Mouse (Mus musculus): ENCODE results near the gene Hras. TPM values are rescaled to one million over a fixed set of nuclear protein-coding genes. Genes with fewer than 3 reads are reported as not detected.
A peak's percentile ranks its signal among the peaks of the same experiment; 100 is the strongest.

Hras gene
- total and polyA plus RNA-seq, 3 experiments = 149 to 183 TPM; not detected in 1

- no peak overlapping the region for H3K27ac ChIP-seq (ENCODE audit: control insufficient read depth, low read depth, low read length)
- TF ChIP-seq ZC3H11A (IDR thresholded peaks at IDR 0.05; ENCODE audit: low read depth, low read length) = peak; percentile 96
- no peak for TF ChIP-seq MAX (IDR thresholded peaks at IDR 0.05; ENCODE audit: low read length)
- TF ChIP-seq SMC3 (IDR thresholded peaks at IDR 0.05; ENCODE audit: low read depth, low read length) = peak; percentile 92
- no peak for TF ChIP-seq GATA1 (IDR thresholded peaks at IDR 0.05; ENCODE audit: low read depth, low read length)
- no peak for TF ChIP-seq POLR2A (IDR thresholded peaks at IDR 0.05; ENCODE audit: control insufficient read depth in 1 of 2, insufficient read depth in 1 of 2, low read depth in 1 of 2, low read length in 2 of 2, poor library complexity in 1 of 2)
- TF ChIP-seq RAD21 (IDR thresholded peaks at IDR 0.05; ENCODE audit: low read depth, low read length) = peak; percentile 92
- TF ChIP-seq JUND (IDR thresholded peaks at IDR 0.05; ENCODE audit: low read depth, low read length) = no peak
- TF ChIP-seq USF1 (IDR thresholded peaks at IDR 0.05; ENCODE audit: low read depth, low read length) = no peak
- TF ChIP-seq MYC (IDR thresholded peaks at IDR 0.05; ENCODE audit: low read depth, low read length) = 0 out of 2 replicates have a peak, but pooled peaks have one; percentile 22
- no peak for TF ChIP-seq TAL1 (IDR thresholded peaks at IDR 0.05; ENCODE audit: low read length)
- no peak for TF ChIP-seq HCFC1 (IDR thresholded peaks at IDR 0.05; ENCODE audit: low read depth, low read length)
- TF ChIP-seq BHLHE40 (IDR thresholded peaks at IDR 0.05; ENCODE audit: borderline replicate concordance, low read depth, low read length) = no peak
- TF ChIP-seq CTCF (IDR thresholded peaks at IDR 0.05 in 2 of 3, conservative IDR thresholded peaks at IDR 0.05 in 1 of 3; ENCODE audit: control insufficient read depth in 1 of 3, insufficient read depth in 1 of 3, low read depth in 2 of 3, low read length in 3 of 3, poor library complexity in 1 of 3, severe bottlenecking in 1 of 3) = peak; percentile 89 to 98 (median 92)
- TF ChIP-seq NELFE (IDR thresholded peaks at IDR 0.05; ENCODE audit: low read depth, low read length) = no peak
- peak; percentile 36; the same call in 1 of the 2 replicates for TF ChIP-seq ZNF384 (IDR thresholded peaks at IDR 0.05; ENCODE audit: low read depth, low read length)
- TF ChIP-seq SIN3A (IDR thresholded peaks at IDR 0.05; ENCODE audit: low read length) = peak; percentile 55
- no peak for TF ChIP-seq TCF12 (IDR thresholded peaks at IDR 0.05; ENCODE audit: low read depth, low read length)
- no peak for TF ChIP-seq CHD1 (IDR thresholded peaks at IDR 0.05; ENCODE audit: low read depth, low read length)
- no peak overlapping the region for H3K9ac ChIP-seq (ENCODE audit: control insufficient read depth, low read depth, low read length, poor library complexity, severe bottlenecking)
- H3K4me3 ChIP-seq (ENCODE audit: control insufficient read depth in 1 of 2, insufficient read depth in 1 of 2, low read depth in 2 of 2, low read length in 2 of 2) = no peak overlapping the region
- peaks cover 6% of the 10 kb centered on the region; the same call in 1 of the 2 replicates for H3K79me2 ChIP-seq (ENCODE audit: control insufficient read depth, insufficient read depth, low read length, poor library complexity)
- peaks cover 0 to 4% of the 10 kb centered on the region in 2 experiments; a peak in 2 of 4 replicates for H3K36me3 ChIP-seq (ENCODE audit: control insufficient read depth in 1 of 2, insufficient read depth in 2 of 2, low read length in 2 of 2)
- peaks cover 6 to 10% of the 10 kb centered on the region in 2 experiments for H3K4me1 ChIP-seq (ENCODE audit: control insufficient read depth in 1 of 2, insufficient read depth in 2 of 2, low read length in 2 of 2)
- H3K9me3 ChIP-seq (replicated peaks; ENCODE audit: insufficient read depth, low read length) = no peaks in the 10 kb centered on the region
- H3K27me3 ChIP-seq (ENCODE audit: control insufficient read depth in 1 of 2, insufficient read depth in 2 of 2, low read length in 2 of 2) = no peaks in the 10 kb centered on the region; a peak in 1 of 4 replicates
- peak; percentile 91 for DNase-seq (ENCODE audit: low read depth, low spot score)
Observed at GRCm38 (mm10) chr7:141176173-141176572, 17.6 kb downstream of the Hras start.

GRCm38 (mm10) chr7:141175068-141175467, 18.7 kb downstream of the Hras start:
- Histone ChIP-seq H3K36me3 (ENCODE audit: control insufficient read depth in 1 of 2, insufficient read depth in 2 of 2, low read length in 2 of 2) (peaks cover 0 to 4% of the 10 kb centered on the region in 2 experiments; a peak in 2 of 4 replicates), H3K9me3 (replicated peaks; ENCODE audit: insufficient read depth, low read length) (no peaks in the 10 kb centered on the region), H3K27ac (ENCODE audit: control insufficient read depth, low read depth, low read length) (no peak overlapping the region), H3K79me2 (ENCODE audit: control insufficient read depth, insufficient read depth, low read length, poor library complexity) (peaks cover 6% of the 10 kb centered on the region; the same call in 1 of the 2 replicates), H3K27me3 (ENCODE audit: control insufficient read depth in 1 of 2, insufficient read depth in 2 of 2, low read length in 2 of 2) (no peaks in the 10 kb centered on the region; a peak in 1 of 4 replicates), H3K4me3 (ENCODE audit: control insufficient read depth in 1 of 2, insufficient read depth in 1 of 2, low read depth in 2 of 2, low read length in 2 of 2) (no peak overlapping the region), H3K4me1 (ENCODE audit: control insufficient read depth in 1 of 2, insufficient read depth in 2 of 2, low read length in 2 of 2) (peaks cover 6 to 10% of the 10 kb centered on the region in 2 experiments), H3K9ac (ENCODE audit: control insufficient read depth, low read depth, low read length, poor library complexity, severe bottlenecking) (no peak overlapping the region)
- TF ChIP-seq ETS1 (IDR thresholded peaks at IDR 0.05; ENCODE audit: low read depth, low read length) (no peak), MEF2A (IDR thresholded peaks at IDR 0.05; ENCODE audit: extremely low read depth, insufficient replicate concordance, low read depth, low read length, poor library complexity, severe bottlenecking) (no peak), CTCF (IDR thresholded peaks at IDR 0.05 in 2 of 3, conservative IDR thresholded peaks at IDR 0.05 in 1 of 3; ENCODE audit: control insufficient read depth in 1 of 3, insufficient read depth in 1 of 3, low read depth in 2 of 3, low read length in 3 of 3, poor library complexity in 1 of 3, severe bottlenecking in 1 of 3) (peak in 2 of 3 experiments; percentile 12 to 38; a peak in 1 of 6 replicates), MYC (IDR thresholded peaks at IDR 0.05; ENCODE audit: low read depth, low read length) (0 out of 2 replicates have a peak, but pooled peaks have one; percentile 54), ZC3H11A (IDR thresholded peaks at IDR 0.05; ENCODE audit: low read depth, low read length) (no peak), SMC3 (IDR thresholded peaks at IDR 0.05; ENCODE audit: low read depth, low read length) (peak; percentile 58), RAD21 (IDR thresholded peaks at IDR 0.05; ENCODE audit: low read depth, low read length) (peak; percentile 8), SIN3A (IDR thresholded peaks at IDR 0.05; ENCODE audit: low read length) (0 out of 2 replicates have a peak, but pooled peaks have one; percentile 19)
- DNase-seq (ENCODE audit: low read depth, low spot score) = peak; percentile 37

Measured in MEL (cell line).